ENCODE assay signal across 19 mouse cellular contexts in genomic region chr19:50872144-50872543, GRCm38 (mm10).
DNase-seq lines count a peak whose midpoint lies in the region; ATAC-seq and TF ChIP-seq lines count a peak whose summit lies in the region.
"Had no signal": no experiment of that assay in that cellular context is flagged by ENCODE, and none has a peak within 500 bp of the region (broad histone marks: within the 10 kb centered on the region; RNA-seq: fewer than 3 reads in every experiment).

No protein-coding gene starts in this region.

- DNase-seq in embryonic facial prominence, embryonic 14.5 days (ENCODE audit: low spot score), result peak; percentile 25
- DNase-seq in embryonic facial prominence, embryonic 10.5 days (ENCODE audit: low spot score), result no peak
- no peak for DNase-seq in heart, postnatal 36 days
- peak; percentile 25 for DNase-seq in lung, postnatal 0 days (ENCODE audit: low spot score)
- no peak for DNase-seq in lung, postnatal 4 days
- peak; percentile 56 for DNase-seq in brain, adult 2 months (ENCODE audit: low read depth, low spot score)
- no peak for DNase-seq in yolk sac, embryonic 10.5 days (ENCODE audit: low spot score)
- DNase-seq: cerebellum, adult 9-10 months; gastrocnemius, postnatal 10 days; kidney, adult 11 months; right cerebral cortex, postnatal 25 days had no signal

- WGBS in embryonic facial prominence, embryonic 14.5 days, result 63% methylated on average over 2 of the region's 2 CpGs
- 81% methylated on average over 2 of the region's 2 CpGs for WGBS in embryonic facial prominence, embryonic 10.5 days
- WGBS in heart, embryonic 13.5 days, result 49% methylated on average over 2 of the region's 2 CpGs
- 63% methylated on average over 2 of the region's 2 CpGs for WGBS in lung, postnatal 0 days

- no peaks in the 10 kb centered on the region for H3K27me3 ChIP-seq in embryonic facial prominence, embryonic 14.5 days (replicated peaks; ENCODE audit: control insufficient read depth, insufficient read depth, low read length)
- no peaks in the 10 kb centered on the region for H3K27me3 ChIP-seq in embryonic facial prominence, embryonic 10.5 days (replicated peaks; ENCODE audit: low read depth, poor library complexity, severe bottlenecking)
- H3K27me3 ChIP-seq in heart, embryonic 13.5 days (replicated peaks), result no peaks in the 10 kb centered on the region
- H3K27me3 ChIP-seq in lung, postnatal 0 days (replicated peaks; ENCODE audit: insufficient read depth, low read length), result no peaks in the 10 kb centered on the region
- H3K27me3 ChIP-seq: CH12.LX; forebrain, embryonic 13.5 days; limb, embryonic 13.5 days; lung, embryonic 15.5 days had no signal

- no peaks in the 10 kb centered on the region for H3K4me1 ChIP-seq in embryonic facial prominence, embryonic 14.5 days (ENCODE audit: control insufficient read depth, insufficient read depth, low read length)
- H3K4me1 ChIP-seq in embryonic facial prominence, embryonic 10.5 days, result no peaks in the 10 kb centered on the region
- peaks cover 9% of the 10 kb centered on the region for H3K4me1 ChIP-seq in heart, embryonic 13.5 days
- H3K4me1 ChIP-seq in lung, postnatal 0 days (ENCODE audit: insufficient read depth, low read depth, low read length), result no peaks in the 10 kb centered on the region
- H3K4me1 ChIP-seq: forebrain, embryonic 13.5 days; limb, embryonic 13.5 days; lung, embryonic 15.5 days had no signal

- H3K4me3 ChIP-seq in embryonic facial prominence, embryonic 14.5 days (ENCODE audit: low read depth, low read length), result no peak overlapping the region
- H3K4me3 ChIP-seq in embryonic facial prominence, embryonic 10.5 days, result no peak overlapping the region
- H3K4me3 ChIP-seq in heart, embryonic 13.5 days, result no peak overlapping the region
- H3K4me3 ChIP-seq in lung, postnatal 0 days (ENCODE audit: low read depth, low read length), result no peak overlapping the region
- H3K4me3 ChIP-seq: forebrain, embryonic 13.5 days; limb, embryonic 13.5 days; lung, embryonic 15.5 days; myocyte had no signal

- H3K27ac ChIP-seq in embryonic facial prominence, embryonic 14.5 days (replicated peaks; ENCODE audit: low read depth, low read length), result no peak overlapping the region
- no peak overlapping the region for H3K27ac ChIP-seq in embryonic facial prominence, embryonic 10.5 days (replicated peaks)
- peak overlapping the region; percentile 17; the same call in 1 of the 2 replicates for H3K27ac ChIP-seq in heart, embryonic 13.5 days (replicated peaks)
- no peak overlapping the region for H3K27ac ChIP-seq in lung, postnatal 0 days (ENCODE audit: low read length)
- H3K27ac ChIP-seq: forebrain, embryonic 13.5 days; limb, embryonic 13.5 days; liver, embryonic 14.5 days; lung, embryonic 15.5 days had no signal

- no peak for TF ChIP-seq EP300 in lung, postnatal 0 days (IDR thresholded peaks at IDR 0.05)

- no peaks in the 10 kb centered on the region for H3K36me3 ChIP-seq in embryonic facial prominence, embryonic 14.5 days (ENCODE audit: control insufficient read depth, insufficient read depth, low read length)
- no peaks in the 10 kb centered on the region for H3K36me3 ChIP-seq in embryonic facial prominence, embryonic 10.5 days (replicated peaks)
- H3K36me3 ChIP-seq in heart, embryonic 13.5 days, result no peaks in the 10 kb centered on the region
- no peaks in the 10 kb centered on the region for H3K36me3 ChIP-seq in lung, postnatal 0 days (ENCODE audit: insufficient read depth, low read length)
- H3K36me3 ChIP-seq: limb, embryonic 13.5 days; lung, embryonic 15.5 days had no signal

- intact Hi-C loops in heart, postnatal 36 days (cut with DNase I), result no loop called here

- no peak overlapping the region for H3K9ac ChIP-seq in embryonic facial prominence, embryonic 14.5 days (ENCODE audit: low read depth, low read length)
- no peak overlapping the region for H3K9ac ChIP-seq in heart, embryonic 13.5 days
- no peak overlapping the region for H3K9ac ChIP-seq in lung, postnatal 0 days (replicated peaks; ENCODE audit: low read depth)
- H3K9ac ChIP-seq: forebrain, embryonic 13.5 days; limb, embryonic 13.5 days; liver, embryonic 14.5 days; lung, embryonic 15.5 days had no signal

- no peaks in the 10 kb centered on the region for H3K9me3 ChIP-seq in embryonic facial prominence, embryonic 14.5 days (ENCODE audit: control insufficient read depth, low read length)
- no peaks in the 10 kb centered on the region for H3K9me3 ChIP-seq in embryonic facial prominence, embryonic 10.5 days
- H3K9me3 ChIP-seq in heart, embryonic 13.5 days, result no peaks in the 10 kb centered on the region
- H3K9me3 ChIP-seq in lung, postnatal 0 days (ENCODE audit: low read length), result no peaks in the 10 kb centered on the region
- H3K9me3 ChIP-seq: forebrain, embryonic 13.5 days; limb, embryonic 13.5 days; lung, embryonic 15.5 days had no signal

- no peak overlapping the region for H3K4me2 ChIP-seq in embryonic facial prominence, embryonic 14.5 days (ENCODE audit: low read depth, low read length)
- no peak overlapping the region for H3K4me2 ChIP-seq in heart, embryonic 13.5 days
- no peak overlapping the region for H3K4me2 ChIP-seq in lung, postnatal 0 days (replicated peaks; ENCODE audit: low read depth, low read length)
- H3K4me2 ChIP-seq: forebrain, embryonic 13.5 days; limb, embryonic 13.5 days; lung, embryonic 15.5 days; midbrain, embryonic 11.5 days had no signal

- no peak for ATAC-seq in embryonic facial prominence, embryonic 14.5 days (ENCODE audit: low read depth)
- ATAC-seq in heart, embryonic 13.5 days (ENCODE audit: extremely low read depth, insufficient number of reproducible peaks, low FRiP score, low TSS enrichment), result no peak
- no peak for ATAC-seq in lung, postnatal 0 days

- TF ChIP-seq CTCF in lung, postnatal 0 days (IDR thresholded peaks at IDR 0.05), result no peak

Comparison
In these comparisons a context has a peak if more than half of its experiments do, and no peak if none do; other contexts are left out.
1. DNase-seq: peak in embryonic facial prominence, embryonic 14.5 days (single experiment), lung, postnatal 0 days (single experiment) and brain, adult 2 months (single experiment); none in embryonic facial prominence, embryonic 10.5 days (single experiment), heart, postnatal 36 days (0 of 2), lung, postnatal 4 days (0 of 2) and yolk sac, embryonic 10.5 days (single experiment).